Mouse (Mus musculus) neural tube, embryonic 13.5 days (tissue): Measurements from ENCODE around the gene Fam192a. TPM values are rescaled to one million over a fixed set of nuclear protein-coding genes. Genes with fewer than 3 reads are reported as not detected.
A peak's percentile ranks its signal among the peaks of the same experiment; 100 is the strongest.

ENCODE experiments used
- ATAC-seq: fragments of 200-750 bp; cut with Nextera tagmentation; 2 replicates; pipeline ENCODE4 v1.8.0; 2017; ENCODE audit warnings: low read depth, mild to moderate bottlenecking, moderate TSS enrichment, moderate library complexity
- H3K27ac ChIP-seq: fragments of 300-500 bp; sonication (generic); replicated peaks from 2 replicates; pipeline ENCODE4 v1.5.1; 2015; ENCODE audit warnings: moderate library complexity, mild to moderate bottlenecking, inconsistent platforms
- H3K27me3 ChIP-seq: fragments of 300-500 bp; sonication (generic); 2 replicates; pipeline ENCODE4 v1.6.1; 2015; ENCODE audit warnings: mild to moderate bottlenecking, inconsistent platforms
- H3K36me3 ChIP-seq: fragments of 300-500 bp; sonication (generic); 2 replicates; pipeline ENCODE4 v1.6.1; 2015; ENCODE audit warnings: mild to moderate bottlenecking, inconsistent platforms
- H3K4me1 ChIP-seq: fragments of 300-500 bp; sonication (generic); replicated peaks from 2 replicates; pipeline ENCODE4 v1.6.1; 2015; ENCODE audit warnings: inconsistent platforms
- H3K4me2 ChIP-seq: fragments of 300-500 bp; sonication (generic); 2 replicates; pipeline ENCODE4 v1.6.1; 2015; ENCODE audit warnings: inconsistent platforms, mild to moderate bottlenecking, moderate library complexity
- H3K4me3 ChIP-seq: fragments of 300-500 bp; sonication (generic); 2 replicates; pipeline ENCODE4 v1.5.1; 2015; ENCODE audit warnings: mild to moderate bottlenecking, inconsistent platforms
- H3K9ac ChIP-seq: fragments of 300-500 bp; sonication (generic); 2 replicates; pipeline ENCODE4 v1.6.1; 2015; ENCODE audit warnings: moderate library complexity, mild to moderate bottlenecking, inconsistent platforms
- H3K9me3 ChIP-seq: fragments of 300-500 bp; sonication (generic); 2 replicates; pipeline ENCODE4 v1.6.1; 2016; ENCODE audit warnings: inconsistent platforms
- WGBS: fragments of 180-500 bp; shearing (Covaris S2); methylation state at CpG from one replicate; pipeline ENCODE4 v1.1.7; 2015; 5-methylcytosine and 5-hydroxymethylcytosine counted together
- polyA plus RNA-seq: library from polyadenylated mRNA; unstranded; fragments of >200 nt; fragmentation: Nextera tagmentation; extraction: Ambion mirVana; gene quantifications from 2 replicates; pipeline ENCODE4 v1.2.1, GENCODE M21; 2015

Fam192a gene
- polyA plus RNA-seq, 1 experiment from 2014 or later = 80.5 TPM

DNA sequence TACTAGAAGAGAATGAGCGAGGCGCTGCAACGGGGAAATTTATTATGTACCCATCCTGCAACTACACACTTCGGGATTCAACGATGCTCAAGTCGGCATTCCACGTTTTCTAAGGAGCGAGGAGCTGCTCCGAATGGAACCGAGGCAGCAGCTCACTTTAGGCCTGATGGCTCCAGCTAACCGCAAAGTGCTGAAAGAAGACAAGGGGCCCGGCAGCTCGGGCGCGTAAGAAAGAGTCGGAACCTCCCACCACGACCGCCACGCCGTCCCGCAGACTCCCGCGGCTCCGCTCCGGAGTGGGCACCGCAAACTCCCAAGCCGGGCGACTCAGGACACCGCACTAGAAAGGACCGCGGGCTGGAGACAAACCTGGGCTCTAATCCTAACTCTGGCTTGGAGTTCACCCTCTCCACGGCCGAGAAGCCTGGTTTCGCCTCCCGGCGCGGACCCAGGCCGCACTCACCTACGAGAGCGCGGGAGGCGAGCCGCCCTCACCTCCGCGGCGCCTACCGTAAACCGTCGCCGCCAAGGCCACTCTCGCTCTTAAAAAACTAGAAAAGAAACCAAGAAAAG lies 677 bp downstream of the Fam192a start:
- under 1% methylated on average over 51 of the region's 51 CpGs for WGBS
- Histone ChIP-seq H3K36me3 (no peaks in the 10 kb centered on the region), H3K9me3 (no peaks in the 10 kb centered on the region), H3K27ac (peak overlapping the region; percentile 86), H3K4me3 (peak overlapping the region; percentile 68), H3K9ac (peak overlapping the region; percentile 88), H3K27me3 (no peaks in the 10 kb centered on the region), H3K4me2 (peak overlapping the region; percentile 98), H3K4me1 (peaks cover 42% of the 10 kb centered on the region)
- ATAC-seq = peak; percentile 54

GRCm38 (mm10) chr8:94600478-94600877 lies 1.3 kb downstream of the Fam192a start:
- H3K36me3 ChIP-seq = no peaks in the 10 kb centered on the region
- ATAC-seq = no peak
- 17% methylated on average over 5 of the region's 5 CpGs for whole genome bisulfite sequencing
- peak overlapping the region; percentile 98 for H3K4me2 ChIP-seq
- no peaks in the 10 kb centered on the region for H3K9me3 ChIP-seq
- peak overlapping the region; percentile 68 for H3K4me3 ChIP-seq
- H3K27me3 ChIP-seq = no peaks in the 10 kb centered on the region
- peak overlapping the region; percentile 88 for H3K9ac ChIP-seq
- peaks cover 42% of the 10 kb centered on the region for H3K4me1 ChIP-seq
- H3K27ac ChIP-seq = peak overlapping the region; percentile 86

GRCm38 (mm10) chr8:94594211-94594610 lies 7.6 kb downstream of the Fam192a start:
- Histone ChIP-seq H3K27ac (no peak overlapping the region), H3K4me2 (no peak overlapping the region), H3K4me1 (peaks cover 8% of the 10 kb centered on the region), H3K27me3 (no peaks in the 10 kb centered on the region), H3K36me3 (0 out of 2 replicates have a peak, but pooled peaks cover 2% of the 10 kb centered on the region), H3K9me3 (no peaks in the 10 kb centered on the region), H3K4me3 (no peak overlapping the region), H3K9ac (no peak overlapping the region)
- ATAC-seq = no peak
- WGBS = 52% methylated on average over 1 of the region's 1 CpGs

DNA sequence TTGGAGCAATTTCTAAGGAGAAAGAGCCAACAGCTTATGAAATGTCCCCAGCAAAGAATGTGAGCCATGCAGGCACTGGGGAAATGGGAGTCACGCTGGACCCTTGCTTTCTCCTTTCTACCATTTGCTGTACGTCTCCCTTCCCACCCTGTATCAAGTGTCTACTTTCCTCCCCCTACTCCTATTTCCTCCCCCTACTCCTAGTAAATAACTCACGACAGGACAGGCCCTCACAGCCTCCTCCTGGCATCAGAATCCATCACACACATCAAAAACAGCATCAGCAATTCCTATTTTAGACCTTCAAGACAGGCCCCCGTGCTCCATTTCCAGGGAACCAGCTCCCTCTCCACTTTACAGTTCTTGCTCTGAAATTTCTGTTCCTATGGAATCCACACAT lies 10.1 kb downstream of the Fam192a start:
- 78% methylated on average over 4 of the region's 4 CpGs for WGBS
- Histone ChIP-seq H3K4me1 (no peaks in the 10 kb centered on the region), H3K9ac (no peak overlapping the region), H3K4me3 (no peak overlapping the region), H3K27me3 (no peaks in the 10 kb centered on the region), H3K36me3 (peaks cover 27% of the 10 kb centered on the region), H3K4me2 (no peak overlapping the region), H3K9me3 (no peaks in the 10 kb centered on the region), H3K27ac (no peak overlapping the region)
- ATAC-seq = no peak

DNA sequence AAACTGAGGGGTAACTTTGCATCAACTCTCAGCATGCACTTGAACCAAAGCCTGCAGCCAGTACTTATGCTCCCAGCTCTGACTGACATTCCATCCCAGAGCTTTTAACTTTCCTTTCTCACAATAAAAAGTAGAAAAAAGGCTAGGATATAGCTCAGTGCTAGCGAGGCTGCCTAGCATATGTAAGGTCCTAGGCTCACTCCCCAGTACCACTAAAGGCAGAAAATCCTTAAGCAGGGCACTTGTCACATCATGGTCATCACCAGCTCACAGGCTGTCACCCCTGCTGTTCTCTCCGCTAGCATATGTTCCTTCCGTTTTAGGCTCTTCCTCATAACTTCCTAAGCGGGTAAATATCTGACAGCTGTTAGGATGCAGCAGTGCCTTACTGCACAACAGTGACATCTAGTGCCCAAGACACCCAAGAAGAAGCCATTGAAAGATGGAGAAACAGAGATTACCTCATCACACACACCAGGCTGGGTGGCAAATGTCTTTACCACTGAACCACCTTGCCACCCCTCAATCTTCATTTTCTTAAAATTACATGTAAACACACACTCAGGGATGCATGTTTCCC lies 17.5 kb downstream of the Fam192a start:
- no peak overlapping the region for H3K4me3 ChIP-seq
- WGBS = 42% methylated on average over 4 of the region's 4 CpGs
- no peak overlapping the region for H3K9ac ChIP-seq
- H3K4me1 ChIP-seq = peaks cover 3% of the 10 kb centered on the region; the same call in 1 of the 2 replicates
- H3K4me2 ChIP-seq = no peak overlapping the region
- ATAC-seq = no peak
- H3K36me3 ChIP-seq = peaks cover 85% of the 10 kb centered on the region
- no peaks in the 10 kb centered on the region for H3K27me3 ChIP-seq
- H3K9me3 ChIP-seq = no peaks in the 10 kb centered on the region
- H3K27ac ChIP-seq = no peak overlapping the region

- Histone ChIP-seq H3K36me3 (peaks cover 85% of the 10 kb centered on the region), H3K4me2 (no peak overlapping the region), H3K4me3 (no peak overlapping the region), H3K9me3 (no peaks in the 10 kb centered on the region), H3K9ac (no peak overlapping the region), H3K27me3 (no peaks in the 10 kb centered on the region), H3K4me1 (peaks cover 3% of the 10 kb centered on the region; the same call in 1 of the 2 replicates), H3K27ac (peak overlapping the region; percentile 68)
- no peak for ATAC-seq
- WGBS = 84% methylated on average over 6 of the region's 6 CpGs
These were observed 19.2 kb downstream of the Fam192a start for GRCm38 (mm10) chr8:94582569-94582968.

DNA sequence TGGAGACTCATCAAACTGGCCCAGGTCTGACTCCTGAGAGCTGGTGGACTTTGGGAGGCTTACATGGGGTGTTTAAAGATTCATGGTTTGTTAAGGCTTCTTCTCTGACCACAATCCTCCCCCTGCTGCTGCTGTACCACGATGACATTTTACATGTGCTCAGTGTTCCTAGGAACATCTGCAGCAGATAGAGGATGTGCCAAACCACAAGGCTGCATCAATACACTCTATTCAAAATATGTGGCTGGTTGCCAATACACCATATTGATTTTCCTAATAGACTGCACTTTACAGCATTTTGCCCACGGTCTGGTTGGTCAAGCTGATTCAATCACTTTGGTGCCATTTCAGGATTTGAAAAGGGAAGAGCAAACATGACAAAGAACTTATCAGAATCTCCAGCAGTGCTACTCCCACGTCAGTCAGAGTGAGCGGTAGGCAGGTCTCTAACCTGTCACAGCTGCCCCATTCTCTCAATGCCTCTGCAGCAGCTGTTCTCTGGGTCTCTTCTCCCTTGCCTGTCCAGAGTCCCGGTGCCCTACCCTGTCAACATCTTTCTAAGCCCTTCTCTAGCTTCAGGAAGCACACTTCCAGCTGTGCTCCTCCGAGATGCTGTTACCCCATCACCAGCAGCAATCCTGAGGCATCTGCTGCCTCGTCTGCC lies 19.8 kb downstream of the Fam192a start:
- Histone ChIP-seq H3K27me3 (no peaks in the 10 kb centered on the region), H3K36me3 (peaks cover 84% of the 10 kb centered on the region), H3K4me3 (no peak overlapping the region), H3K9me3 (no peaks in the 10 kb centered on the region), H3K27ac (peak overlapping the region; percentile 68), H3K4me2 (no peak overlapping the region), H3K9ac (no peak overlapping the region), H3K4me1 (peaks cover 3% of the 10 kb centered on the region; the same call in 1 of the 2 replicates)
- WGBS = 84% methylated on average over 7 of the region's 7 CpGs
- ATAC-seq = peak; percentile 32; the same call in 1 of the 2 replicates

DNA sequence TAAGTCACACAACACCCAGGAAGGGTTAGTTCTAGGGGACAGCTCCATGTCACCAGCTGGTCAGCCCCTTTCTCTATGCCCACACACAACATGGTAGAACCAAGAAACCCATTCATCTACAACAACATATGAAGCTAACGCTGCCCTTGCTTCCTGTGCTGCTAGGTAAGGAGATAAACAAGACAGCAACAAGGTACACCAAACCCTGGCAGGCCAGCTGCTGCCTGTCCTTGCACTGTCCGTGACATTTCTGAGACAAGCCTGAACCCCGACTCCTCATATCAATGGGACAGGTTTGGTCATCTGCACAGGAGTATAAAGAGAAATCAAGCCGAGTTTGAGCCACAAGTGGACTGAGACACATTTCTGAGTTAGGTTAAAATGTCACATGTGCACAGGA lies 26.6 kb downstream of the Fam192a start:
- no peak overlapping the region for H3K4me2 ChIP-seq
- H3K9ac ChIP-seq = no peak overlapping the region
- no peak for ATAC-seq
- H3K4me1 ChIP-seq = no peaks in the 10 kb centered on the region
- 92% methylated on average over 4 of the region's 4 CpGs for WGBS
- H3K4me3 ChIP-seq = no peak overlapping the region
- H3K36me3 ChIP-seq = peaks cover 80% of the 10 kb centered on the region
- peak overlapping the region; percentile 76; the same call in 1 of the 2 replicates for H3K27ac ChIP-seq
- no peaks in the 10 kb centered on the region for H3K9me3 ChIP-seq
- no peaks in the 10 kb centered on the region for H3K27me3 ChIP-seq

GRCm38 (mm10) chr8:94574159-94574907 lies 27.5 kb downstream of the Fam192a start:
- peak overlapping the region; percentile 76 for H3K27ac ChIP-seq
- WGBS = 69% methylated on average over 16 of the region's 16 CpGs
- no peak overlapping the region for H3K4me3 ChIP-seq
- H3K4me1 ChIP-seq = peaks cover 4% of the 10 kb centered on the region; the same call in 1 of the 2 replicates
- H3K27me3 ChIP-seq = no peaks in the 10 kb centered on the region
- H3K9ac ChIP-seq = no peak overlapping the region
- peak; percentile 87 for ATAC-seq
- H3K9me3 ChIP-seq = no peaks in the 10 kb centered on the region
- H3K4me2 ChIP-seq = no peak overlapping the region
- H3K36me3 ChIP-seq = peaks cover 74% of the 10 kb centered on the region

DNA sequence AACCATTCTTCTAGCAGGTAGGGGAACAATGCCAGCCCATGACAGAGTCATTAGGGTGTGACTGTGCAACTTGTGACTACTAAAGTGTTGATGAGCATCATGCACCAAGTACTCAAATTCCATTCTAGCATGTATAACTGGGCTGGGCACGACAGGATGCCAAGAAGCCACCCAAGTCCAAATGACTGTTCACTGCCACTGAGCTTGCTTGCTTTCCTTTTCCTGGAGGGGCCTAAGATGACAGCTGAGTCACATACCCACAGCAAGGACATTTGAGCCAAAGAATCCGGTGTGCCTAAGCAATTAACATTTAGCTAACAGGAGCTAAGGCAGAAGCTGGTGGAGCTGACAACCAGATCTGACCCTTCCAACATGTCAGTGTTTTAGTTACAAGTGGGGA lies 29.9 kb downstream of the Fam192a start:
- H3K27ac ChIP-seq = no peak overlapping the region
- H3K27me3 ChIP-seq = no peaks in the 10 kb centered on the region
- WGBS = 76% methylated on average over 2 of the region's 2 CpGs
- H3K36me3 ChIP-seq = peaks cover 50% of the 10 kb centered on the region
- no peaks in the 10 kb centered on the region for H3K9me3 ChIP-seq
- no peak for ATAC-seq
- peaks cover 19% of the 10 kb centered on the region for H3K4me1 ChIP-seq
- no peak overlapping the region for H3K9ac ChIP-seq
- no peak overlapping the region for H3K4me3 ChIP-seq
- no peak overlapping the region for H3K4me2 ChIP-seq

GRCm38 (mm10) chr8:94569419-94569818 lies 32.4 kb downstream of the Fam192a start:
- Histone ChIP-seq H3K9ac (no peak overlapping the region), H3K27ac (no peak overlapping the region), H3K36me3 (peaks cover 25% of the 10 kb centered on the region), H3K9me3 (no peaks in the 10 kb centered on the region), H3K4me1 (peaks cover 36% of the 10 kb centered on the region), H3K4me3 (no peak overlapping the region), H3K27me3 (0 out of 2 replicates have a peak, but pooled peaks cover 3% of the 10 kb centered on the region), H3K4me2 (no peak overlapping the region)
- ATAC-seq = no peak
- 79% methylated on average over 1 of the region's 1 CpGs for WGBS

GRCm38 (mm10) chr8:94568098-94568497 lies 33.7 kb downstream of the Fam192a start:
- no peak for ATAC-seq
- 95% methylated on average over 8 of the region's 8 CpGs for WGBS
- H3K4me3 ChIP-seq = no peak overlapping the region
- peaks cover 12% of the 10 kb centered on the region for H3K36me3 ChIP-seq
- peak overlapping the region; percentile 87; the same call in 1 of the 2 replicates for H3K27ac ChIP-seq
- no peak overlapping the region for H3K9ac ChIP-seq
- no peaks in the 10 kb centered on the region for H3K9me3 ChIP-seq
- peaks cover 36% of the 10 kb centered on the region for H3K4me1 ChIP-seq
- 0 out of 2 replicates have a peak, but pooled peaks cover 3% of the 10 kb centered on the region for H3K27me3 ChIP-seq
- H3K4me2 ChIP-seq = no peak overlapping the region
